Mouse (Mus musculus): ENCODE results near the gene Tas2r131.

- TF ChIP-seq NRF1 (IDR thresholded peaks at IDR 0.05; ENCODE audit: low read depth, low read length) (no peak), EP300 (IDR thresholded peaks at IDR 0.05; ENCODE audit: low read length) (no peak)
Measured at GRCm38 (mm10) chr6:132980865-132981264, 23.1 kb upstream of the Tas2r131 start, which contains the start of gene Tas2r109.

Measured in CH12.LX (cell line).